Mouse (Mus musculus) liver, adult 2 months (tissue): ENCODE measurements at regions not wholly inside any gene's neighbourhood (a gene's known extent, or its start where the extent isn't known, plus 50 kb on each side); places are given as distances from the start of the nearest gene placed in this dataset.

ENCODE experiments used
- DNase-seq: peaks from one replicate; pipeline ENCODE4 v3.0.0-alpha.2; 2011; ENCODE audit warnings: low read depth, low spot score; ENCODE audit errors: extremely low read depth
- H3K27ac ChIP-seq: fragments of 200-500 bp; replicated peaks from 2 replicates; pipeline ENCODE4 v1.5.1; 2012; ENCODE audit warnings: low read depth, mild to moderate bottlenecking, control low read depth, inconsistent platforms, low read length; ENCODE audit not compliant: insufficient read depth
- H3K27me3 ChIP-seq: fragments of 200-500 bp; 2 replicates; pipeline ENCODE4 v1.6.1; 2012; ENCODE audit warnings: mild to moderate bottlenecking, moderate library complexity, low read length, inconsistent platforms; ENCODE audit not compliant: control insufficient read depth, insufficient read depth
- H3K36me3 ChIP-seq: fragments of 200-500 bp; 2 replicates; pipeline ENCODE4 v1.6.1; 2012; ENCODE audit warnings: low read length, inconsistent platforms; ENCODE audit not compliant: control insufficient read depth, insufficient read depth
- H3K4me1 ChIP-seq: fragments of 200-500 bp; 2 replicates; pipeline ENCODE4 v1.6.1; 2011; ENCODE audit warnings: low read length; ENCODE audit not compliant: control insufficient read depth, insufficient read depth
- H3K4me3 ChIP-seq: fragments of 200-500 bp; 2 replicates; pipeline ENCODE4 v1.5.1; 2011; ENCODE audit warnings: low read depth, mild to moderate bottlenecking, control low read depth, low read length, moderate library complexity; ENCODE audit not compliant: insufficient read depth
- H3K79me2 ChIP-seq: fragments of 200-500 bp; 2 replicates; pipeline ENCODE4 v1.6.1; 2012; ENCODE audit warnings: inconsistent platforms, mild to moderate bottlenecking, low read length, moderate library complexity; ENCODE audit not compliant: control insufficient read depth, insufficient read depth
- H3K9ac ChIP-seq: fragments of 200-500 bp; 2 replicates; pipeline ENCODE4 v1.6.1; 2012; ENCODE audit warnings: low read depth, mild to moderate bottlenecking, control low read depth, inconsistent platforms, low read length
- CTCF ChIP-seq: fragments of 200-500 bp; IDR thresholded peaks from 2 replicates; pipeline ENCODE4 v1.5.1; 2011; ENCODE audit warnings: low read depth, low read length, control low read depth
- POLR2A ChIP-seq: fragments of 200-500 bp; IDR thresholded peaks from 2 replicates; pipeline ENCODE4 v1.6.1; 2011; ENCODE audit warnings: low read length, control low read depth; ENCODE audit not compliant: insufficient read depth; ENCODE audit errors: extremely low read depth
- WGBS: fragments of 180-500 bp; shearing (Covaris S2); methylation state at CpG from one replicate; pipeline ENCODE4 v1.1.7; 2018; 5-methylcytosine and 5-hydroxymethylcytosine counted together

GRCm38 (mm10) chr10:117522906-117523829, 106.1 kb upstream of the Cpm start:
- no peak for TF ChIP-seq CTCF
- no peak for TF ChIP-seq POLR2A
- DNase-seq, result no peak
- Histone ChIP-seq H3K36me3 (no peaks in the 10 kb centered on the region), H3K4me1 (no peaks in the 10 kb centered on the region), H3K27ac (no peak overlapping the region), H3K79me2 (no peaks in the 10 kb centered on the region), H3K4me3 (no peak overlapping the region), H3K27me3 (no peaks in the 10 kb centered on the region), H3K9ac (no peak overlapping the region)
- 86% methylated on average over 10 of the region's 10 CpGs for WGBS

- H3K27ac ChIP-seq, result no peak overlapping the region
- no peak for TF ChIP-seq CTCF
- TF ChIP-seq POLR2A, result no peak
- no peak overlapping the region for H3K4me3 ChIP-seq
- DNase-seq, result no peak
- H3K79me2 ChIP-seq, result no peaks in the 10 kb centered on the region
- no peaks in the 10 kb centered on the region for H3K27me3 ChIP-seq
- H3K4me1 ChIP-seq, result no peaks in the 10 kb centered on the region
- 89% methylated on average over 3 of the region's 3 CpGs for WGBS
- H3K36me3 ChIP-seq, result no peaks in the 10 kb centered on the region
- no peak overlapping the region for H3K9ac ChIP-seq
Measured at GRCm38 (mm10) chr10:117522373-117522772, 106.9 kb upstream of the Cpm start.

- Histone ChIP-seq H3K9ac (no peak overlapping the region), H3K4me1 (no peaks in the 10 kb centered on the region), H3K27me3 (no peaks in the 10 kb centered on the region), H3K27ac (no peak overlapping the region), H3K36me3 (no peaks in the 10 kb centered on the region), H3K4me3 (no peak overlapping the region), H3K79me2 (no peaks in the 10 kb centered on the region)
- no peak for DNase-seq
- TF ChIP-seq POLR2A, result no peak
- no peak for TF ChIP-seq CTCF
- 85% methylated on average over 23 of the region's 23 CpGs for WGBS
Measured at GRCm38 (mm10) chr10:117521315-117522270, 107.7 kb upstream of the Cpm start.

GRCm38 (mm10) chr10:117520536-117521314, 108.6 kb upstream of the Cpm start:
- no peak for DNase-seq
- Histone ChIP-seq H3K9ac (no peak overlapping the region), H3K4me1 (no peaks in the 10 kb centered on the region), H3K27ac (no peak overlapping the region), H3K4me3 (no peak overlapping the region), H3K36me3 (no peaks in the 10 kb centered on the region), H3K27me3 (no peaks in the 10 kb centered on the region), H3K79me2 (no peaks in the 10 kb centered on the region)
- WGBS, result 94% methylated on average over 8 of the region's 8 CpGs
- TF ChIP-seq POLR2A, result no peak
- TF ChIP-seq CTCF, result no peak

- Histone ChIP-seq H3K79me2 (no peaks in the 10 kb centered on the region), H3K4me3 (no peak overlapping the region), H3K27me3 (no peaks in the 10 kb centered on the region), H3K4me1 (no peaks in the 10 kb centered on the region), H3K27ac (no peak overlapping the region), H3K36me3 (no peaks in the 10 kb centered on the region), H3K9ac (no peak overlapping the region)
- no peak for DNase-seq
- 62% methylated on average over 8 of the region's 8 CpGs for WGBS
- TF ChIP-seq POLR2A (no peak), CTCF (no peak)
Measured at GRCm38 (mm10) chr10:117519670-117520535, 109.4 kb upstream of the Cpm start.
